Mouse (Mus musculus) kidney, adult 10 weeks (tissue): ENCODE data around the gene Zcchc8. TPM values are rescaled to one million over a fixed set of nuclear protein-coding genes. Genes with fewer than 3 reads are reported as not detected.

ENCODE experiments used
- polyA plus RNA-seq: library from polyadenylated mRNA; stranded (reverse); fragments of 350-450 nt; fragmentation: Illumina TruSeq; extraction: RNeasy Lipid Tissue Mini Kit (QIAGEN cat#74804); gene quantifications from one replicate; pipeline ENCODE4 v1.2.3, GENCODE M21; 2014; ENCODE audit warnings: low read depth, low replicate concordance

Zcchc8 gene
- 100 TPM for polyA plus RNA-seq

DNA sequence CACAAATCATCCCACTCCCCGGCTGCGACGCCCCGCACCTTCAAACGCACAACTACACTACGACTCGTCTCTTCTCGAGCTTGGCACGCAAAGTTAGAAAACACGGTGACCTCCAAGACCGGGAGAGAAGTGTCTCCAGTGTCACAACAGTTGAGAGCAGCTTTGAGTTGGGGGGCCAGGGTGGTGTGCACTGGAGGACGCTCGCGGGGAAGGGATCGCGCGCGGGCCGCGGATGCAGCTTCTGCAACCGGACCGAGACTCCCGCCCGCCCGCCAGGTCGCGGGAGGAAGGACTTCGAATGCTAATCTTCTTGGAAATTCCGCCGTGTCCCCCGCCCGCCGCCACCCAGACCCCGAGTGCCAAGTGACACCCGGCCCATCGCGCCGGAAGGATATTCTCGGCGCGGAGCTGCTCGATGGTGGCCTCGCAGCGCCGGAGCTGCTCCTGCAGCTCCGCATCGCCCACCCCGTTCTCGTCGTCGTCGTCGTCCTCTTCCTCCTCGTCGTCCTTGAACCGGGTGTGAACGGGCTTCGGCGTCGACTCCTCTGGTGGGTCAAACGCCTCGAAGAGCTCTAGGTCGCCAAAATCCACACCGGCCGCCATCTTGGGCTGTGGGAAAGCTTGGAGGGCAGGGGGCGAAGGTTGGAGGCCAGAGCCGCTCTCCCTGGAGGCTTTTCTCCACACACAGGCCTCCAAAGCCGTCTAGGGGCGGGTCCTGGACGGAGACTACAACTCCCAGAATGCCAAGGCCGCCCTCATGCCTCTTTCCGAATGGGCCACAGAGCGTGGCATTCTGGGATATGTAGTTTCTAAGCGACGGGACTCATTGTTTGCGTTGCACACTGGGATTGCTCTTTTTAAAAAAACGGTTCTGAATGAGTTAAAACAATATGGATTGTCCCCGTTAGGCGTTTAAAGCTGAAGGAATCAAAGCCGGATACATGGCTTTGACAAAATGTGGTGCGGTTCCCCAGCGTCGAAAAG lies at the start of gene Zcchc8:
Gene Zcchc8, minus strand, starts transcription at position 773 of the 984 bp plus-strand sequence.

DNA sequence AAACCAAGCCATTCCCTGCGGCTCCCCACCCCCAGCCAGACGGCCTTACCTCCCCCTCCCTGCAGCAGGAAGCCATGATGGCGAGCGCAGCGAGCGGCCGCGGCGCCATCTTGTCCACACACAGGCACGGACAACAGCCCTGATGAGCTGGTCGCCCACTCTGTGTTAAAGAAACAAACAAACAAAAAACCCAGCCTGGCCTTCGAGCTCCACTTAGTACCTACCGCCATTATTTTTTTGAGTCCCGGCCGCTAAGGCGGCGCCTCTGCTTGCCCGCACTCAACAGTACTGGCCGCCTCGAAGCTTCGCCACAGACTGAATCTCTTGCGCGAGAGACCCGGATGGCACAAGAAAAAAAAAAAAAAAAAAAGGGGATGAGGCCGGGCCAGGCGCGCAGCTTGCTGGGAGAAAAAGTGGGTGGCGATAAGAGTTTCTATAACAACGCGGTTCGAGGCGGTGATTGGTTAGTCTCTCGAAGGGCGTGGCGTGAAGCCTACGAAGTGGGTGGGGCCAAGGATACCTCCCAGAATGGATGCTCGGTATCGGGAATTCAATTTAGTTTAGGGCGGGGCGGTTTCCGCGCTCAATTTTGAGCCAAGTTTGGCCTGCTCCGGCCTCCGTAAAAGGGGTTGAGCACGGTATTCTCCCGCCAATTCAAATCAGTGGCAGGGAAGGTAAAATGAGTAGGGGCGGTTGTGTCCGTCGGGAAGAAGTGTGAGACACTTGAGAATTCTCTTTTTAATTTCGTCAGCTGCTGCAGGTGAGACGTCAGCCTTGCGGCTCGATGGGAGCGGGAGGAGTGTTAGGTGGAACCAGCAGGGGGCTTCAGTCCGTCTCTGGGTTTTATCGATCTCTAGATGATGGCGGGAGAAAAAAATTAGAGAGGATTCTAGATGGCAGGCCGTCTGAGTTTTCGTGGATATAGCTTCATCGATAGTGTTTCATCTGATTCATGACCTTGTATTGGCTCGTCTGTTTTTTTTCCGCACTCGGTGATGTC lies 28.5 kb upstream of the Zcchc8 start, which contains the start of the genes Rsrc2 and Kntc1:
Gene Rsrc2, minus strand, starts transcription at position 350 of the 1,000 bp plus-strand sequence.
Gene Kntc1, plus strand, starts transcription at position 652 of the 1,000 bp plus-strand sequence.

DNA sequence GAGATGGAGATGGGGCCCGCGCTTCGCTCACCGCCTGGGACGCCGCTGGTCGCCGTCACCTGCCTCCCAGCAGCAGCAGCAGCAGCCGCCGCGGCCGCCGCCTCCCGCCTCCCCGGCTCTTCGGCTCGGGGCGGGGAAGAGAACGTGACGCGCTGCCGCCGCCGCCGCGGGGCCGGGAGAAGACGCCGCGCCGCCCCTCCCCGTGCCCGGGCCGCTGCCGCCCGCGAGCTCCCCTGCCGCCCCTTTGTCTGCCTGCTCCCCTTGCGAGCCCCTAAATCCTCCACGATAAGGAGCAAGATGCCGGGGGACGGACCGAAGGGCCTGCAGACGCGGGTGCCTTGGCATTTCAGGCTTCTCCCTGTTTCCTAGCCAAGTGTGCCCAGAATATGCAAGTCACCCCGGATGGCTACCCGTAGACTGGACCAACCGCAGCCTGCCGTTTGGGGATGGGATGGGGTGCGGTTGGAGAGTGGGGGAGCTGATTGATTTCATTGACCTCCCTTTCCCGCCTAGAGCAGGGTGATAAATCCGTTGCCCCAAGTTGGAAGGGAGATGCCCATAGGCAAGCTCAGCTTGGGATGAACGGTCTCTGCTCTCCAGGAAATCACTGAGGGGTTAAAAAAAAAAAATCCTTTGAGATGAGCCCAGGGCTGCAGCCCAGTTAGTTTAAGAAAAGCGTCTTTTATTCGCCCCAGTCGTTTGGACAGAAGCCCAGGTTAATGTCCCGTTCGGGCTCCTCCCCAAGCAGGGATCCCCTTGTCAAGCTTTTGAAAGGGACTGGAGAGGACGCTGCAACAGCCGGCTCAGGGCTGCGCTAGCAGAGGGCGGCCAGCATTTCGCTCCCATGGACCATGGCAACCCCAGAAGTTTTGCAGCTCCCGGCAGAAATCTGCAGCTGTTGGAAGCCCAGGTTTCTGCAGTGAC lies 36.4 kb downstream of the Zcchc8 start, which contains the start of gene Clip1:
Gene Clip1, minus strand, starts transcription at position 398 of the 924 bp plus-strand sequence.

Other genes starting within 250 kb of the Zcchc8 start
- gene Lrrc43, start 231.8 kb downstream of the Zcchc8 start, polyA plus RNA-seq = not detected
- gene Il31, start 231.6 kb downstream of the Zcchc8 start, polyA plus RNA-seq = not detected
- not detected for gene B3gnt4, start 210.6 kb downstream of the Zcchc8 start, polyA plus RNA-seq
- gene Diablo, start 196.9 kb downstream of the Zcchc8 start, polyA plus RNA-seq = 101 TPM
- gene Gm49027, start 195.6 kb downstream of the Zcchc8 start, polyA plus RNA-seq = not detected
- 19.6 TPM for gene Vps33a, start 148.1 kb downstream of the Zcchc8 start, polyA plus RNA-seq
- gene Clip1, start 36.5 kb downstream of the Zcchc8 start, polyA plus RNA-seq = 41.1 TPM
- 188 TPM for gene Rsrc2, start 28.3 kb upstream of the Zcchc8 start, polyA plus RNA-seq
- gene Kntc1, start 28.6 kb upstream of the Zcchc8 start, polyA plus RNA-seq = 0.73 TPM
- gene Hcar2, start 144.4 kb upstream of the Zcchc8 start, polyA plus RNA-seq = not detected
- gene Hcar1, start 158.9 kb upstream of the Zcchc8 start, polyA plus RNA-seq = 2.6 TPM
- gene Denr, start 186.1 kb upstream of the Zcchc8 start, polyA plus RNA-seq = 227 TPM
- gene Gm43518, start 206.3 kb upstream of the Zcchc8 start, polyA plus RNA-seq = not detected
- 4.1 TPM for gene Ccdc62, start 209.6 kb upstream of the Zcchc8 start, polyA plus RNA-seq